Mouse (Mus musculus) lung, postnatal 0 days (tissue): Measurements from ENCODE around the gene Cdcp2.

Experiments
- CTCF ChIP-seq: IDR thresholded peaks from 2 replicates; pipeline ENCODE4 v1.5.1; 2016; ENCODE audit warnings: antibody characterized with exemption, mild to moderate bottlenecking
- EP300 ChIP-seq: IDR thresholded peaks from 2 replicates; pipeline ENCODE4 v1.6.1; 2016; ENCODE audit warnings: antibody characterized with exemption, mild to moderate bottlenecking, control low read depth

DNA sequence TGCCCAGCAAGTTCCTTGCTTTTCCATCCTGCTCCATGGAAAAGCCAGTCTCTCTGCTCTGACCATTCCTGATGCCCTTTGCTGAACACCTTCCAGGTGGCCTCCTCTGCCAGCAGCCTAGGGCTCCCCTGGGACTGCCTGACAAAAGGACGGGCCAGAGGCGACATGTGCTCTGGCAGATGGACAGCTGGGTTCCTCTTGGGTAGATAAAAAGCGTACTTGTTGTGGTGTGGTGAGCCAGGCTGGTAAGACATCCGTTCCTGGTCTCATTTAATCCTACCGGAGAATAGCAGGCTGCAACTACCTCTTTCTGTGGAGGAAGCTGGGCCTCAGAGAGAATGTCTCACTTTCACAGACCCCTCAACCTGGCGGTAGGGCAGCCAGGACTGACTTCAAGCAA lies 648 bp upstream of the Cdcp2 start:
- TF ChIP-seq CTCF (no peak), EP300 (no peak)
